Mouse (Mus musculus) brain, embryonic 18.5 days (tissue): ENCODE data around the gene Hspb1.

Experiments
- DNase-seq: peaks from one replicate; pipeline ENCODE4 v3.0.0-alpha.2; 2012; ENCODE audit warnings: low read depth, low spot score

Hspb1 gene

GRCm38 (mm10) chr5:135887675-135888102 lies at the start of gene Hspb1:
TSS of gene Hspb1 (plus strand) at chr5:135887919.
- no peak for DNase-seq

GRCm38 (mm10) chr5:135841651-135842050 lies 46.1 kb upstream of the Hspb1 start:
- no peak for DNase-seq

GRCm38 (mm10) chr5:135843418-135843817 lies 44.3 kb upstream of the Hspb1 start:
- DNase-seq = no peak

GRCm38 (mm10) chr5:135845676-135846320 lies 41.9 kb upstream of the Hspb1 start:
- DNase-seq = no peak

- DNase-seq = no peak
Measured at GRCm38 (mm10) chr5:135847460-135847859, 40.3 kb upstream of the Hspb1 start.

DNA sequence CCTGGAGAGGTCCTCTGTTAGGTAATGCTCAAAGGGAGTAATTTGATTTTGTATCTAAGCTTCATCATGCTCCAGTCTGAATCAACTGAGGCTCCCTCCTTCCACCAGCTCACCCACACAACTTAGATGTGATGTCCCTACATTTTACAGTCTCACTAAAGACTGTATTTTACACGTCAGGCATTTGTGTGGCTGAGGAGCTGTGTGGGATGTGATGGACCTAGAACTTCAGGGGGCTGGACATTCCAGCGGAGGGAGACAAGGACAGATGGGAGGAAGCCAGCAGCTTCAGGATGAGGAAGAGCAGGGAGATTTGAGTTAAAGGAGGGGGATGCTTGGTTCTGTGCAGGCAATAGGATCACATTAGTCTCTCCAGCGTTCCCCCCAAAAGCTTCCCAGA lies 39.8 kb upstream of the Hspb1 start:
- DNase-seq = no peak

- DNase-seq = no peak
Measured at GRCm38 (mm10) chr5:135851024-135851423, 36.7 kb upstream of the Hspb1 start.

- no peak for DNase-seq
Measured at GRCm38 (mm10) chr5:135851481-135851880, 36.2 kb upstream of the Hspb1 start.

DNA sequence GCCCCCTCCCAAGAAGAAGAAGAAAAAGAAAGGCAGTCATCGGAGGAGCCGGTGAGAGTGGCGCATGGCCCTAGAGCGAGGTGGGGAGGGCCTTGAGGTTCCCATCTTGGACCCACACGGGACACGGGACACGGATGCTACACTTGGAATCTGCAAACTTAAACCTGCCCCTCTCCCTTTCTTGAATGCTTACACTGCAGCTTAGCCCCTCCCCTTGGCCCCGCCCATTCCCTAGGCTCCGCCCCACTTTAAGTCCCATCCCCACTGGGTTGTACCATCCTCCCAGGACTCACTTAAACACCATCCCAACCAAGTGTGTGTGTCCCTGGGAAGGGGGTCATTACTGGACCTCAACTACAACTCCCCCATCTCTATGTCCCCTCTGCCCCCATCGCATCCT lies 35.3 kb upstream of the Hspb1 start:
- DNase-seq = no peak

GRCm38 (mm10) chr5:135853731-135854130 lies 34.0 kb upstream of the Hspb1 start:
- DNase-seq = no peak

DNA sequence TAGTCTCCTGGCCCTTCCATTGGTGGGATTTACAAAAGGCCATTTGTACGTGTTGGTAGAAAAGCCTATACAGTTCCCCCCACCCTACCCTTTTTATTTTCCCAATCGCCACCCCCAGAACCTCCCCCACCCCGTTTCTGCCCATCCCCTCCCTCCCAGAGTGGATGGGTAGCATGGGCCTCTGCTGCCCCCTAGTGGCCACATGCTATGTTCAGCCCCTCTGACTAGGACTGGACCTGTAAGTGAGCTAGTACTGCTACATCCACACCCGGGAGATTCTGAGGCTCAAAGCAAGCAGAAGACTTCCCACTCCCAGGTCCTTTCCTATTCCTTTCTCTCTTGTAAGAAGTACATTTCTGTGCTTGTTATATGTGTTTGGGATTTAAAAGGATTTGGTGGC lies 32.6 kb upstream of the Hspb1 start:
- no peak for DNase-seq

- no peak for DNase-seq
Measured at GRCm38 (mm10) chr5:135866662-135867061, 21.1 kb upstream of the Hspb1 start.

DNA sequence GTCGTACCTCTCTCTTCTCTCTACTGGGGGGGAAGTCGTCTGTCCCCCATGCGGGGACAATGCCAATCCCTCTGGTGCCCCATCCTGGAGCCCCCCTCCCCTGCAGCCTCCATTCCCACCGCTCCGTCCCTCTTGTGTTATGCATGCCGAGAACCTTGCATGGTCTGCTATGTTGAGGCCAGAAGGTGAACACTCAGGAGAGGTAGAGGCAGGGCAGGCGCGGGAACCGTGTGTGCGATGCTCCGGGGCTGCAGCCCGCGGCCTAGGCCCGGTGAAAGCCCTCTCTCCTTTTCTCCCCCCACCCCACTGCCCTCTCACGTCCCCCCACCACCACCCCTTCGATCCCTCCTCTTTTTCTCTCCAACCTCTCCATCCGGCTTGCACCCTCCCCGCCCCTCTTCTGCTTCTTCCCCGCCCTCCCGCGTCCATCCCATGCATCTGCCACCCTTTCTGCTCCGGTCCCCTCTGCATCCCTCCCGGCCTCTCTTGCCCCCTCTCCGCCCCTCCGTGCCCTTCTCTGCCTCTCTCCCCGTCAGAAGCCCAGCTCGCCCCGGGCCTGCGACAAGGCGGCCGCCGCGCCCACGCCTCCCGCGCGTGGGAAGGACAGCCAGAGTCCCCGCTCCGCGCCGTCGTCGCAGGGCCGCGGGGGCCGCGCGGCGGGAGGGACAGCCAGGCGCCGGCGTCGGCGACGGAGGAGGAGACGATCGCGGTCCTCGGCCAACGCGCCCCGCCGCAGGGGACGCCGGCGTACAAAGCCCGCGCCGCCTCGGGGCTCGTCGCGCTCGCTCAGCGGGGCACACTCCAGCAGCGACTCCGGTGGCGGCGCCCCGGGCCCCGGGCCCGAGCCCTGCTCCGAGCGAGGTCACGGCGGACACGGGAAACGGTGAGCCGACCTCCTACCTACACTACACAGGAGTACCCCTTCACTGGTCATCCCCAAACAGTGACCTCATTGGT lies 19.8 kb upstream of the Hspb1 start:
- DNase-seq = no peak

GRCm38 (mm10) chr5:135868653-135869052 lies 19.1 kb upstream of the Hspb1 start:
- DNase-seq = no peak

DNA sequence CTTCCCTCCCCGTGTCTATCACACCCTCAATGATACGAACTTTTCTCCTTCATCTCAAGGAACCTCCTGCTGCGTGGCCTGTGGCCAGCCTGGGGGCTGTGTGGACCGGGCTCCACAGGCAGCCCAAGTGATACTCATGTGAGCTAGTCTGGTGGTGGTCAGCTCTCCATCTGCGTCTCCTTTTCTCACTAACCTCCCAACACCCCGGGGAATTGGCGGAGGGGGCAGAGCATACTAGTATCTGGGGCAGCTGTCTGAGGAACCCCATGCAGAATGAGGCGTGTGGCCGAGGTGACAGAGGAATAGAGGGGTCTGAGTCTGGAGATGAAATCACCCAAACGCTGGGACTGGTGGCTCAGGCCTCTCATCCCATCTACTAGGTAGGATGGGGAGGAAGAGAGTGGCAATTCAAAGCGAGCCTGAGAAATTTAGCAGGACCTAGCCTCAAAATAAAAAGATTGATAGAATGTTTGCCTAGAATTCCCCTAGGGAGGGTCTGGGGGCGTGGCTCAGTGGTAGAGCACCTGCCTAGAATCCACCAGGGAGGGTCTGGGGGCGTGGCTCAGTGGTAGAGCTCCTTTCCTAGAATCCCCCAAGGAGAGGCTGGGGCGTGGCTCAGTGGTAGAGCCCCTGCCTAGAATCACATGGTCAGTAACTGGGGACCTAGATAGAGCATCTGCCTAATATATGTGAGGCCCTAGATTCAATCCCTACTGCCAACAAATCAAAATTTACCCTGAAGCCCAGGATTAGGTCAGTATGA lies 17.9 kb upstream of the Hspb1 start:
- no peak for DNase-seq

DNA sequence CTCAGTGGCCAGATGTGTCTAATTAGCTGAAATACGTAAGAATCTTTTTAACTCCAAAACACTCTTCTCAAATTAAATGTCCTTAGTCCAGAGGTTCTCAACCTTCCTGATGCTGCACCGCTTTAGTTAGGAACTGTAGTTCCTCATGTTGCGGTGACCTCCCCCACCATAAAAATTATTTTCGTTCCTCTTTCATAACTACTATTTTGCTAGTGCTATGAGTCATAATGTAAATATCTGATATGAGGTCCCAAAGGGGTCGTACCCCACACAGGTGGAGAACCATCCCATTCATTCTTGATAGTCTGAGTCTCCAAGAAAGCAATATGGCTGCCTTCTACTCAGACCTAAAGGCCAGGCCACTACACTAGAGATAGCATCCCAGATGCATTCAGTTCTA lies 17.2 kb upstream of the Hspb1 start:
- no peak for DNase-seq

- DNase-seq = no peak
Measured at GRCm38 (mm10) chr5:135872996-135873395, 14.7 kb upstream of the Hspb1 start.

DNA sequence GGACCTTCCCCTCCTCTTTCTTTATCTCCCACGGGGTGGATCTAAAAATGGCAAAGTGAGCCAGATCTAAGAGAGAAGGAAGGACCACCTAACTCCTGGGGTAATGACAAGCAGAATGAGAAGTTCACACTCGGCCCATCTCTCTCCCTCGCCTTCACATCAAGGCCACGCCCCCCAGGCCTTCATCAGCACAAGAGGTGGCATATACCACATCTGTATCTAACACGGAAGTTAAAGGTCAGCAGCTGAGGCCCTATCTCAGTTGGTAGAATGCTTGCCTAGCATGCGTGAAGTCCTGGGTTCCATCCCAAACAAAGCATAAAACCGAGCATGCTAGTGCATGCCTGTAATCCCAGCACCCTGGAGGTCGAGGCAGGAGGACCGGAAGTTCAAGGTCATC lies 14.0 kb upstream of the Hspb1 start:
- DNase-seq = no peak

DNA sequence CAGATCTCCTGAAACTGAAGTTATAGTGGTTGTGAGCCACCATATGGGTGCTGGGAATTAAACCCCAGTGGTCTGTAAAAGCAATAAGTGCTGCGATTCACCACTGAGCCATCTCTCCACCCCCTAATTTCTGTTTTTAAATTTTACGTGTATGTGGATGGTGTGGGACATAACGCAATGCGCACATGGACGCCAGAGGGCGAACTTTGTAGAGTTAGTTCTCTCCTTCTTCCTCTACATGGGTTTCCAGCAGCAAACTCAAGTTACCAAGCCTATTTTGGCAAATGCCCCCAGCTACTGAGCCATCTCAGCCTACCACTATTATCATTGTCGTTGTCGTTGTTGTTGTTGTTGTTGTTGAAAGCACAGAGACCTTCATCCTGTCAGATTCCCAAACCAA lies 10.5 kb upstream of the Hspb1 start:
- no peak for DNase-seq

DNA sequence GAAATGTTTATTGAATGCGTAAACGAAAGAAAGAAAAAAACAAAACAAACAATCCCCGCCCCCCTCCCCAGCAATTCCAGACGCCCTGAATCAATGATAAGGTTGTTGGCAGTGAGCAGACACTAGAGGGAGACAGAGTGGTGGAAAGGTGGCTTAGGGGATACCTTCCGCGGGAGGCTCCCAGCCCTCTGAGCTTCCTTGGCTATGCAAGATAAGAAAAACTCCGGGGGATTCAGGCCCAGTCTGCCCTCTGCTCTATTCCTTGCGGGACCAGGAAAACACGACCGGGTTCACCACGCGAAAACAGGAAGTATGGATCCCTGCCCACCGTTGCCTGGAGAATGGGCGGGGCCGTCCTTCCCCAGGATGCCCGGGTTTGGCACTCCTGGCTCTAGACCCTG lies 9.9 kb upstream of the Hspb1 start:
- peak; percentile 57 for DNase-seq

GRCm38 (mm10) chr5:135879449-135880158 lies 8.1 kb upstream of the Hspb1 start:
- no peak for DNase-seq

DNA sequence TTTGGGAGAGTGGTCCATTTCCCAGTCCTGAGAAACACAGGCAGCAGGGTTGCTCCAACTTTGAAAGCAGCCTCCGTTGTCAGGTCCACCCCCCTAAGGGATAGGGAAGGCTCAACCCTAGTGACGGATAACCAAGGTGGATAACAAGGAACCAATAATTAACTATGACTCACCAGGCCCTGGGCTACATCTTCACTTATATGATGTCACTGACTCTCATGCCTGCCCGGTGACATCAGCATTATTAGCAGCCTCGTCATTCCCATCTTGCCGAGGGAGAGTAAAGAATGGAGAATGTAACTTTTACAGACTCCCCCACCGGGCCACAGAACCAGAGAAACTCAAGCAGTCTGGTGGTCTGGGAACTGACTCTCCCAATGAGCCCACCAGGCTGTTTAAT lies 3.1 kb upstream of the Hspb1 start:
- DNase-seq = no peak
